12 mouse cellular contexts compared by ENCODE assay signal in genomic region chr1:177453806-177454205, GRCm38 (mm10). TPM values are rescaled to one million over a fixed set of nuclear protein-coding genes. Genes with fewer than 3 reads are reported as not detected.
DNase-seq lines count a peak whose midpoint lies in the region; ATAC-seq and TF ChIP-seq lines count a peak whose summit lies in the region.
"Had no signal": no experiment of that assay in that cellular context is flagged by ENCODE, and none has a peak within 500 bp of the region (broad histone marks: within the 10 kb centered on the region; RNA-seq: fewer than 3 reads in every experiment).

No protein-coding gene starts in this region.

- no peak overlapping the region for H3K27ac ChIP-seq in liver, adult 2 months (replicated peaks; ENCODE audit: insufficient read depth, low read depth, low read length)
- no peak overlapping the region for H3K27ac ChIP-seq in intestine, embryonic 16.5 days (ENCODE audit: low read length)
- peak overlapping the region; percentile 16; the same call in 1 of the 2 replicates for H3K27ac ChIP-seq in liver, embryonic 16.5 days (ENCODE audit: low read length)
- H3K27ac ChIP-seq: heart, embryonic 15.5 days; limb, embryonic 10.5 days had no signal

- 36% methylated on average over 8 of the region's 8 CpGs for WGBS in liver, adult 2 months
- WGBS in intestine, embryonic 16.5 days, result 42% methylated on average over 8 of the region's 8 CpGs
- 70% methylated on average over 8 of the region's 8 CpGs for WGBS in liver, embryonic 16.5 days (ENCODE audit: insufficient replicate concordance)

- no peak overlapping the region for H3K4me2 ChIP-seq in intestine, embryonic 16.5 days (ENCODE audit: low read depth, low read length)
- H3K4me2 ChIP-seq in liver, embryonic 16.5 days (ENCODE audit: low read depth, low read length), result no peak overlapping the region; the same call in 1 of the 2 replicates
- H3K4me2 ChIP-seq: heart, embryonic 15.5 days had no signal

- peaks cover 3% of the 10 kb centered on the region; the same call in 1 of the 2 replicates for H3K4me1 ChIP-seq in liver, adult 2 months (ENCODE audit: control insufficient read depth, insufficient read depth, low read length)
- H3K4me1 ChIP-seq in intestine, embryonic 16.5 days (ENCODE audit: control insufficient read depth, insufficient read depth, low read length), result no peaks in the 10 kb centered on the region
- H3K4me1 ChIP-seq in liver, embryonic 16.5 days (ENCODE audit: control insufficient read depth, low read depth, low read length), result no peaks in the 10 kb centered on the region
- H3K4me1 ChIP-seq: heart, embryonic 15.5 days had no signal

- H3K4me3 ChIP-seq in liver, adult 2 months (ENCODE audit: insufficient read depth, low read depth, low read length), result 0 out of 2 replicates have a peak overlapping the region, but pooled peaks have one; percentile 35
- H3K4me3 ChIP-seq in intestine, embryonic 16.5 days (ENCODE audit: low read length), result no peak overlapping the region
- H3K4me3 ChIP-seq in liver, embryonic 16.5 days (ENCODE audit: low read depth, low read length), result no peak overlapping the region
- H3K4me3 ChIP-seq: heart, embryonic 15.5 days; limb, embryonic 10.5 days had no signal

- no peaks in the 10 kb centered on the region for H3K79me2 ChIP-seq in liver, adult 2 months (ENCODE audit: control insufficient read depth, insufficient read depth, low read length)

- H3K9ac ChIP-seq in liver, adult 2 months (ENCODE audit: low read depth, low read length), result no peak overlapping the region
- no peak overlapping the region; the same call in 1 of the 2 replicates for H3K9ac ChIP-seq in intestine, embryonic 16.5 days (ENCODE audit: low read depth, low read length)
- H3K9ac ChIP-seq in liver, embryonic 16.5 days (ENCODE audit: low read depth, low read length), result no peak overlapping the region
- H3K9ac ChIP-seq: heart, embryonic 15.5 days had no signal

- TF ChIP-seq CTCF in liver, adult 2 months (IDR thresholded peaks at IDR 0.05; ENCODE audit: low read depth, low read length), result no peak

- ATAC-seq in cerebellum, adult (ENCODE audit: insufficient number of reproducible peaks, low FRiP score, low TSS enrichment), result no peak
- ATAC-seq in intestine, embryonic 16.5 days, result peak; percentile 74
- ATAC-seq in liver, embryonic 16.5 days (ENCODE audit: low read depth), result peak; percentile 74

- H3K36me3 ChIP-seq in liver, adult 2 months (ENCODE audit: control insufficient read depth, insufficient read depth, low read length), result peaks cover 3% of the 10 kb centered on the region; the same call in 1 of the 2 replicates
- H3K36me3 ChIP-seq in intestine, embryonic 16.5 days (ENCODE audit: control insufficient read depth, insufficient read depth, low read length), result no peaks in the 10 kb centered on the region
- no peaks in the 10 kb centered on the region for H3K36me3 ChIP-seq in liver, embryonic 16.5 days (ENCODE audit: control insufficient read depth, insufficient read depth)

- H3K9me3 ChIP-seq in intestine, embryonic 16.5 days (ENCODE audit: control insufficient read depth, low read length), result no peaks in the 10 kb centered on the region
- H3K9me3 ChIP-seq in liver, embryonic 16.5 days (replicated peaks; ENCODE audit: control insufficient read depth, low read length), result no peaks in the 10 kb centered on the region
- H3K9me3 ChIP-seq: G1E; heart, embryonic 15.5 days; limb, embryonic 10.5 days had no signal

- H3K27me3 ChIP-seq in liver, adult 2 months (ENCODE audit: control insufficient read depth, insufficient read depth, low read length), result no peaks in the 10 kb centered on the region
- H3K27me3 ChIP-seq in intestine, embryonic 16.5 days (replicated peaks; ENCODE audit: control insufficient read depth, insufficient read depth, low read length), result no peaks in the 10 kb centered on the region
- no peaks in the 10 kb centered on the region for H3K27me3 ChIP-seq in liver, embryonic 16.5 days (ENCODE audit: control insufficient read depth, insufficient read depth, low read depth, low read length)
- H3K27me3 ChIP-seq: heart, embryonic 15.5 days had no signal

- no peak for TF ChIP-seq POLR2A in liver, adult 2 months (IDR thresholded peaks at IDR 0.05; ENCODE audit: extremely low read depth, insufficient read depth, low read length)

- DNase-seq in cerebellum, adult 18-20 months, result peak; percentile 47 to 65
- peak; percentile 74 for DNase-seq in liver, adult 2 months (ENCODE audit: extremely low read depth, low read depth, low spot score)
- DNase-seq in liver, result no peak
- DNase-seq in retina, postnatal 1 day, result no peak
- no peak for DNase-seq in thymus, postnatal 10 days (ENCODE audit: low spot score in 2 of 2)
- DNase-seq: right cerebral cortex, postnatal 25 days had no signal

RNA-seq across cellular contexts. Expression of gene Zbtb18, which starts 11.7 kb away (rescaled TPM):
- 9.8 and 14.4 TPM in 2 replicates for total RNA-seq in liver, adult 2 months (2014; rRNA removed)
- 4.9 and 6.7 TPM in 2 replicates for polyA plus RNA-seq in liver, adult 2 months (2012; rRNA removed)
- 1.1 and 1.3 TPM in 2 replicates for polyA plus RNA-seq in intestine, embryonic 16.5 days (2015; fragmentation: Nextera tagmentation; extraction: Ambion mirVana)
- polyA plus RNA-seq in liver, embryonic 16.5 days (2015; fragmentation: Nextera tagmentation; extraction: Ambion mirVana), result 0.47 and 0.83 TPM in 2 replicates

Comparison
In these comparisons a context has a peak if more than half of its experiments do, and no peak if none do; other contexts are left out.
1. DNase-seq: peak in cerebellum, adult 18-20 months (2 of 2) and liver, adult 2 months (single experiment); none in liver (single experiment), retina, postnatal 1 day (single experiment) and thymus, postnatal 10 days (0 of 2).